Mouse (Mus musculus): ENCODE data around the gene Ace2.

- no peak for TF ChIP-seq POLR2A (IDR thresholded peaks at IDR 0.05; ENCODE audit: low read depth, low read length)
- no peak for TF ChIP-seq USF2 (conservative IDR thresholded peaks at IDR 0.05; ENCODE audit: low read depth, low read length)
- TF ChIP-seq MAFK (IDR thresholded peaks at IDR 0.05; ENCODE audit: insufficient replicate concordance, low read length) = no peak
- TF ChIP-seq MEF2A (IDR thresholded peaks at IDR 0.05; ENCODE audit: borderline replicate concordance, low read depth, low read length) = no peak
- TF ChIP-seq CHD1 (IDR thresholded peaks at IDR 0.05; ENCODE audit: low read depth, low read length) = no peak
- no peak for TF ChIP-seq CTCF (conservative IDR thresholded peaks at IDR 0.05 in 1 of 2, IDR thresholded peaks at IDR 0.05 in 1 of 2; ENCODE audit: low read depth in 2 of 2, low read length in 2 of 2)
- TF ChIP-seq SMC3 (IDR thresholded peaks at IDR 0.05; ENCODE audit: low read depth, low read length) = no peak
- TF ChIP-seq ZKSCAN1 (IDR thresholded peaks at IDR 0.05; ENCODE audit: borderline replicate concordance, low read depth, low read length) = no peak
- no peak for TF ChIP-seq E2F4 (IDR thresholded peaks at IDR 0.05; ENCODE audit: insufficient replicate concordance, low read depth, low read length)
- no peak for TF ChIP-seq MXI1 (IDR thresholded peaks at IDR 0.05; ENCODE audit: low read depth, low read length)
- TF ChIP-seq EP300 (IDR thresholded peaks at IDR 0.05; ENCODE audit: low read length) = no peak
- no peak for TF ChIP-seq HCFC1 (IDR thresholded peaks at IDR 0.05; ENCODE audit: low read depth, low read length)
- no peak for TF ChIP-seq MAZ (IDR thresholded peaks at IDR 0.05; ENCODE audit: low read depth, low read length)
- TF ChIP-seq TBP (conservative IDR thresholded peaks at IDR 0.05; ENCODE audit: low read depth, low read length) = no peak
Measured at GRCm38 (mm10) chrX:164111146-164111545, 28.0 kb upstream of the Ace2 start.
